Mouse (Mus musculus) intestine, embryonic 14.5 days (tissue): ENCODE measurements around the gene Aldh2. TPM values are rescaled to one million over a fixed set of nuclear protein-coding genes. Genes with fewer than 3 reads are reported as not detected.

Experiments
- ATAC-seq: fragments of 200-750 bp; cut with Nextera tagmentation; replicated peaks from 2 replicates; pipeline ENCODE4 v1.8.0; 2017; ENCODE audit warnings: low read depth, moderate number of reproducible peaks, moderate TSS enrichment, moderate library complexity; ENCODE audit not compliant: low FRiP score, low TSS enrichment
- DNase-seq: peaks from one replicate; pipeline ENCODE4 v3.0.0-alpha.2; 2018; ENCODE audit warnings: low spot score
- H3K27ac ChIP-seq: fragments of 300-500 bp; sonication (generic); 2 replicates; pipeline ENCODE4 v1.5.1; 2014; ENCODE audit warnings: low read depth, mild to moderate bottlenecking, control low read depth
- H3K27me3 ChIP-seq: fragments of 300-500 bp; sonication (generic); replicated peaks from 2 replicates; pipeline ENCODE4 v1.6.1; 2014; ENCODE audit warnings: low read length, control low read depth; ENCODE audit not compliant: control insufficient read depth, insufficient read depth
- H3K36me3 ChIP-seq: fragments of 300-500 bp; sonication (generic); 2 replicates; pipeline ENCODE4 v1.6.1; 2014; ENCODE audit warnings: low read length, control low read depth; ENCODE audit not compliant: control insufficient read depth, insufficient read depth
- H3K4me1 ChIP-seq: fragments of 300-500 bp; sonication (generic); replicated peaks from 2 replicates; pipeline ENCODE4 v1.6.1; 2014; ENCODE audit warnings: low read length, control low read depth, mixed read lengths; ENCODE audit not compliant: control insufficient read depth, insufficient read depth
- H3K4me2 ChIP-seq: fragments of 300-500 bp; sonication (generic); 2 replicates; pipeline ENCODE4 v1.6.1; 2014; ENCODE audit warnings: low read length
- H3K4me3 ChIP-seq: fragments of 300-500 bp; sonication (generic); 2 replicates; pipeline ENCODE4 v1.5.1; 2014; ENCODE audit warnings: low read depth, low read length, control low read depth, mixed read lengths
- H3K9ac ChIP-seq: fragments of 300-500 bp; sonication (generic); 2 replicates; pipeline ENCODE4 v1.6.1; 2014; ENCODE audit warnings: mild to moderate bottlenecking, low read length
- H3K9me3 ChIP-seq: fragments of 300-500 bp; sonication (generic); 2 replicates; pipeline ENCODE4 v1.6.1; 2016; ENCODE audit warnings: low read length, control low read depth; ENCODE audit not compliant: control insufficient read depth
- WGBS: fragments of 180-500 bp; shearing (Covaris S2); extraction: QIAGEN DNeasy Blood & Tissue Kit; methylation state at CpG from one replicate; pipeline ENCODE4 v1.1.7; 2014; 5-methylcytosine and 5-hydroxymethylcytosine counted together
- polyA plus RNA-seq: library from polyadenylated mRNA; unstranded; fragments of >200 nt; fragmentation: Nextera tagmentation; extraction: Ambion mirVana; gene quantifications from 2 replicates; pipeline ENCODE4 v1.2.1, GENCODE M21; 2014

The Aldh2 gene
- polyA plus RNA-seq, 1 experiment from 2014 or later = 70.2 TPM

DNA sequence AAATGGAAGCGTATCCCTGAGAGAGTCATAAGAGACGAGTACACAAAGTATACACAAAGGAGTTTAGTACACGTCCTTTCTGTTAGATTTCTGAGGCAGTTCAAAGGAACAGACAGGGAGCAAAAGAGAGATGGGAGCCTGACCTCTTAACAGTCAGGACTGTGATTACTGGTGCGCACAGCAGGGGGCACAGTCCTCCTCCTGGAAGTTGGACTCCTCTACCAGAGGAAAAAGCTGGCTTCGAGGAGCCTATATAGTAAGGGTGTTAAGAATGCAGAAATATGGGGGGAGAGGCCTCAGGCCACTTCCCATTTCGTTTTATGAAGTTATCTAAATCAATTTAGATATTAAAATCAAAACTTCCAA lies 47.1 kb downstream of the Aldh2 start:
- H3K4me2 ChIP-seq = peak overlapping the region; percentile 54
- H3K9ac ChIP-seq = peak overlapping the region; percentile 96
- ATAC-seq = peak; percentile 37; the same call in 1 of the 2 replicates
- H3K4me1 ChIP-seq = peaks cover 13% of the 10 kb centered on the region
- WGBS = 28% methylated on average over 6 of the region's 6 CpGs
- H3K4me3 ChIP-seq = peak overlapping the region; percentile 93
- peak; percentile 71 for DNase-seq
- no peaks in the 10 kb centered on the region for H3K27me3 ChIP-seq
- peak overlapping the region; percentile 97; the same call in 1 of the 2 replicates for H3K27ac ChIP-seq
- H3K9me3 ChIP-seq = no peaks in the 10 kb centered on the region
- no peaks in the 10 kb centered on the region for H3K36me3 ChIP-seq

DNA sequence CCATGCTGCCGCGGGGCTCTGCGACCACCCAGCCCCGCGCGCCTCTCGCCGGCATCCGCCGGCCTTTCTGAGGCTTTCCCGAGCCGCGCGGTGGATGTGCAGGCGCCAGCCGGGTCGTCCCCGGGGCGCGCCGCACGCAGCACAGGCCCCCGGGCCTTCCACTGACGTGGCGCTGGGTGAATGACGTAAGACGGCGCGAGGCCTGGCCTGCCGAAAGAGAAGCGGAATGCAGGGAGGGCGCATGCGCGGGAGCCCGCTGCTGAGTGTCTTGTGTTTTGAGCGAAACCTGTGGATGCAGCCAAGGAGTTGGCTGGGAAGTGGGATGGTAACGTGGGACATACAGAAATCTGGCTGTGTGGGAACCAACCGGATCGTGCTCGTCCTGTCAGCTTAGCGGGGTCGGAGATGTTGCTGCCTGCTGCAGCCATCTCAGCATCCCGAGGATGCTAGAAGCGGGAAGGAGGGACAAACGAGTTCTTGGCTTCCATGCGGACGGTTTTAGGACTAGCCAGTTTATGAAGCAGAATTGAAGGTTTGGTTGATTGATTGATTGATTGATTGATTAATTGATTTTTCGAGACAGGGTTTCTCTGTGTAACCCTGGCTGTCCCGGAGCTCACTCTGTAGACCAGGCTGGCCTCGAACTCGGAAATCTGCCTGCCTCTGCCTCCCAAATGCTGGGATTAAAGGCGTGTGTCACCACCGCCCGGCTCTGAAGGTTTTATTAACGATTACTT lies 47.7 kb downstream of the Aldh2 start, which contains the start of gene Mapkapk5:
Gene Mapkapk5, minus strand, starts transcription at position 113 of the 737 bp plus-strand sequence.
- H3K9ac ChIP-seq = peak within 1 kb of the TSS; percentile 96
- H3K4me2 ChIP-seq = peak within 1 kb of the TSS; percentile 83
- 2% methylated on average over 45 of the region's 55 CpGs for WGBS

DNA sequence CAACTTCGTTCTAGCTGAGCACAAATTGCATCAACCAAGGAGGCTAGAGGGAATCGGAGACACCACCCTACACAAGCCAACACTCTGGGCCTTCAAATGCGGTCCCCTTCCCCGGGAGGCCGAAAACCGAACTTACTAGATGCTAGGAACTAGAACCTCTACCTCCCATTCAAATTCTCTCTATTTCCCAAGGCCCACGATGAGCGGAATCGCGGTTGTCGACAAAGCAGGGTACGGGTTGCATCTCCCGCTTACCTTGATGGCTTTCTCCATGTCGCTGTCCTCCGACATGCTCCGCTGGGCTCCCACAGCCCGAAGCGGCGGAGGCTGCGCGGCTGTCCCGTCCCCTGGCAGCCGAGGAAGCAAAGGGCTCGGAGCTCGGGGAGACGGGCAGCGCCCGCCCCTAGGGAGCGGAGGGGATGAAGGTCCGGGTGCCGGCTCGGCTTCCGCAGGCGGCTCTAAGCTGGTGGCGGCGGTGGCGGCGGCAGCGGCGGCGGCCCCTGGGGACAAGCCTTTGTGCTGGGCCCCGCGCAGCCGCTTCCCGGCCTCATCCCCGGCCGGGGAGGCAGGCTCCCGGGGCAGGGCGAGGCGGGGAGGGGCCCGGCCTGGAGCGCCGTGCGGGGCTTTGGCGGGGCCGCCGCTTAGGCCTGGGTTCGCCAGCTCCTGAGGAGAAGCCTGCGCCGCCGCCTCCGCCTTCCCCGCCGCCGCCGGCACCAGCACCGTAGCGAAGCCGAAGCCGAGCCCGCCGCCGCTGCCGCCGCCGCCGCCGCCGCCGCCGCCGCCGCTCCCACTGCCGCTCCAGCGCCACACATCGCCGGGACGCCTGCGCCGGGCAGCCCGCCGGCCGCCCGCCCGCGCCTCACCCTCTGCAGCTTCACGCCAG lies 48.5 kb downstream of the Aldh2 start, which contains the start of the genes Adam1a and Gm42878:
Gene Adam1a, minus strand, starts transcription at position 573 of the 883 bp plus-strand sequence.
Gene Gm42878, minus strand, starts transcription at position 573 of the 883 bp plus-strand sequence.
- peak within 1 kb of the TSS; percentile 96 for H3K9ac ChIP-seq
- H3K4me1 ChIP-seq = peaks cover 13% of the 10 kb centered on the region
- WGBS = under 1% methylated on average over 47 of the region's 97 CpGs

More for the DNA sequence above, 47.7 kb downstream of the Aldh2 start, which contains the start of gene Mapkapk5:
- ATAC-seq = peak; percentile 97
- DNase-seq = peak; percentile 100
- Histone ChIP-seq H3K36me3 (no peaks in the 10 kb centered on the region), H3K27ac (peak within 1 kb of the TSS; percentile 97), H3K4me3 (peak within 1 kb of the TSS; percentile 93), H3K27me3 (no peaks in the 10 kb centered on the region), H3K4me1 (peaks cover 13% of the 10 kb centered on the region), H3K9me3 (no peaks in the 10 kb centered on the region)

DNA sequence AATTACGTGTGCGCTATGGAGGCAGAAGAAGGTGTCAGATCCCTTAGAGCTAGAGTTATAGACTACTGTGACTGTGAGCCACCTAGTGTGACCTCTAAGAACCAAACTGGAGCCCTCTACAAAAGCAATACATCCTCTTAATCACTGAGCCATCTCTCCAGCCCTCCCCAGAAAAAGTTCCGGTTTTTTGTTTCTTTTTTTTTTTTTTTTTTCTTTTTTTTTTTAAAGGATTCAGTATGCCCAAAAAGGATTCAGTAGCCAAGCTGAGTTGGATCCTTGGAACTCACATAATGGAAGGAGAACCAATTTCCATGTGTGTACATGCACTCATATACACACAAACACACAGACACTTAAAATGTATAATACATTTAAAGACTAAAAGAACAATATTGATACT lies 50.3 kb downstream of the Aldh2 start:
- Histone ChIP-seq H3K4me2 (no peak overlapping the region), H3K27ac (no peak overlapping the region), H3K36me3 (0 out of 2 replicates have a peak, but pooled peaks cover 10% of the 10 kb centered on the region), H3K4me3 (no peak overlapping the region), H3K4me1 (peaks cover 13% of the 10 kb centered on the region), H3K9me3 (no peaks in the 10 kb centered on the region), H3K27me3 (no peaks in the 10 kb centered on the region), H3K9ac (no peak overlapping the region)
- no peak for ATAC-seq
- WGBS = 80% methylated on average over 3 of the region's 3 CpGs
- no peak for DNase-seq

More for the DNA sequence above, 48.5 kb downstream of the Aldh2 start, which contains the start of the genes Adam1a and Gm42878:
- Histone ChIP-seq H3K4me2 (peak within 1 kb of the TSS; percentile 83), H3K4me3 (peak within 1 kb of the TSS; percentile 93), H3K27me3 (no peaks in the 10 kb centered on the region), H3K27ac (peak within 1 kb of the TSS; percentile 97), H3K9me3 (no peaks in the 10 kb centered on the region), H3K36me3 (no peaks in the 10 kb centered on the region)
- DNase-seq (peak; percentile 77), ATAC-seq (peak; percentile 33)

DNA sequence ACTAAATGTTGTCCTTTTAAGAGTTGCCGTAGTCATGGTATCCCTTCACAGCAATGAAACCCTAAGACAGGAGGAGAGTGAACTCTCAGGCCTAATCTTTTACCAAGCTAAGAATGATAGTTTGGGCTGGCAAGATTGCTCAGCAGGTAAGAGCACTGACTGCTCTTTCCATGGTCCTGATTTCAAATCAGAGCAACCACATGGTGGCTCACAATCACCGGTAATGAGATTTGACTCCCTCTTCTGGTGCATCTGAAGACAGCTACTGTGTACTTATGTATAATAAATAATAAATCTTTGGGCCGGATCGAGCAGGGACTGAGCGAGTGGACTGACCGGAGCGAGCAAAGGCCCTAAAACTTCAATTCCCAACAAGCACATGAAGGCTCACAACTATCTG lies 52.4 kb downstream of the Aldh2 start:
- Histone ChIP-seq H3K4me3 (no peak overlapping the region), H3K27me3 (no peaks in the 10 kb centered on the region), H3K9ac (no peak overlapping the region), H3K27ac (no peak overlapping the region), H3K9me3 (no peaks in the 10 kb centered on the region), H3K4me1 (peaks cover 13% of the 10 kb centered on the region), H3K36me3 (peaks cover 27% of the 10 kb centered on the region), H3K4me2 (no peak overlapping the region)
- DNase-seq (no peak), ATAC-seq (no peak)
- WGBS = 81% methylated on average over 7 of the region's 7 CpGs

DNA sequence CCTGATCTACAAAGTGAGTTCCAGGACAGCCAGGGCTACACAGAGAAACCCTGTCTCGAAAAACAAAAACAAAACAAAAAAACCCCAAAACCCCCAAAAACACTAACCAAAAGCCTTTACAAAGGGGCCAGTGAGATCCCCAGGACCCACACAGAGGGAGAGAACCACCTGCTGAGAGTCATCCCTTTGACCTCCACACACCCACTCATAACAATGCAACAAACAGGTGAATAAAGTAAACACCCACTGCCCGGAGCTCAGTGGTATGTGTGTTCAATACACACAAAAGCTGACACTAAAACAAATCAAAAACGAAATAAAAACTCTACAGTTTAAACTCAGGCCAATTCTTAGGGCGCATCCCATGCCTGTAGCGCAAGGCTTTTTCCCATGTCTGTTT lies 53.6 kb downstream of the Aldh2 start:
- no peak overlapping the region for H3K4me2 ChIP-seq
- peaks cover 38% of the 10 kb centered on the region for H3K36me3 ChIP-seq
- H3K9ac ChIP-seq = no peak overlapping the region
- 91% methylated on average over 5 of the region's 5 CpGs for WGBS
- no peak overlapping the region for H3K4me3 ChIP-seq
- ATAC-seq (no peak), DNase-seq (no peak)
- H3K9me3 ChIP-seq = no peaks in the 10 kb centered on the region
- H3K27ac ChIP-seq = no peak overlapping the region
- H3K4me1 ChIP-seq = peaks cover 13% of the 10 kb centered on the region
- no peaks in the 10 kb centered on the region for H3K27me3 ChIP-seq

DNA sequence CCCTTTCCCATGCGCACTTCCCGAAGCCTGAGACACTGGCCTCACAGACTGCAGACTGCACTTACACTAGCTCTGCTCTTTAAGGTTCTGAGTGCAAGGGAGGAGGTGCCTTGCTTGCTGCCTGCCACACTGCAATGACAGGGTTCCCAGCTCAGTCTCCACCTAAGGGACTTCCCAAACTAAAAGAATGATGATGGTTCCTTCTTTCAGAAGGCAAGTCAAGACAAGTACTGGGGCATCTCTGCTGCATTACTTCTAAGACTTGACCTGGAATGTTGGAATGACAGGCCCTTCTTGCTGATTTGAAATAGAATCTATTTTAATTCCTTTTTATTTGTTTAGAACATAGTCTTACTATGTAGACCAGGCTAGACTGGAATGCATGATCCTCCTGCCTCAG lies 56.0 kb downstream of the Aldh2 start:
- no peak for ATAC-seq
- Histone ChIP-seq H3K27me3 (no peaks in the 10 kb centered on the region), H3K9me3 (no peaks in the 10 kb centered on the region)

DNA sequence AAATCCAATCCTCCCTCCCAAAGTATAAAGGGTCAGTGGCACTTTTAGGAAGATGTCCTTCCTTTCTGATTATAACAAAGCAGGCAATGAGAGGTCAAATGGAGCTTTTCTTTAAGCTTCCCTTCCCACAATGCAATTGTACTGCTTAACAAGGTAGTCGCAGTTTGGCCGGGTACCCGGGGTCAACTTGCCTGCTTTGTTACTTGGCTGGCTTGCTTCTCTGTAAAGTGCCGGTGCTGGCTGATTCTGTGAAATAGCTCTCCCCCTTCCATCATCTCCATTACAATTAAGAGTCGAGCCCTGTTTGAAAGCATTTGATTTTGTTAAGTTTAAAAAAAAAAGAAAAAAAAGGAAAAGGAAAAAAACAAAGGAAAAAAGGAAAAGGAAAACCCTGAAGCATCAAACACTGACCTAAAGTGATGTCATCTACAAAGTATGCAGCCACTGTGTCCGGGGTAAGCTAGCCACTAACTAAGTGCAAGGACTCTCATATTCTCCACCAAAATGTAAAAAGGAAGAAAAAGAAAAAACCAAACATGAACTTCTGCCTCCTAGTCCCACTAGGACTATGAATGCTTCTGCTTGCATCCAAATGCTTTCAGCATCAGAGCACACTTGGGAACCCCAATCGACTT lies 56.6 kb downstream of the Aldh2 start:
- Histone ChIP-seq H3K9me3 (no peaks in the 10 kb centered on the region), H3K4me3 (no peak overlapping the region), H3K36me3 (peaks cover 65% of the 10 kb centered on the region), H3K4me1 (no peaks in the 10 kb centered on the region), H3K9ac (no peak overlapping the region), H3K4me2 (no peak overlapping the region), H3K27ac (no peak overlapping the region), H3K27me3 (no peaks in the 10 kb centered on the region)
- 69% methylated on average over 7 of the region's 7 CpGs for WGBS
- ATAC-seq = no peak
- DNase-seq = no peak

More for the DNA sequence above, 56.0 kb downstream of the Aldh2 start:
- no peak for DNase-seq
- Histone ChIP-seq H3K4me3 (no peak overlapping the region), H3K36me3 (peaks cover 60% of the 10 kb centered on the region), H3K4me2 (no peak overlapping the region), H3K27ac (no peak overlapping the region), H3K9ac (no peak overlapping the region), H3K4me1 (no peaks in the 10 kb centered on the region)
- WGBS = 88% methylated on average over 2 of the region's 2 CpGs
